Mouse (Mus musculus) heart, postnatal 25 days (tissue): ENCODE results near the gene Rgl3. TPM values are rescaled to one million over a fixed set of nuclear protein-coding genes. Genes with fewer than 3 reads are reported as not detected.

Experiments
- DNase-seq: peaks from one replicate; pipeline ENCODE4 v3.0.0; 2022; ENCODE audit warnings: low spot score
- intact Hi-C: fragments of 180-260 bp; cut with DNase I; formaldehyde crosslinking; loops from one replicate; pipeline ENCODE4 v1.15.1; 2025
- total RNA-seq, 2 experiments: library from RNA; stranded (reverse); gene quantifications; 2 replicates each; pipeline ENCODE4 v1.2.3; 2021

Rgl3 gene
- total RNA-seq, 2 experiments from 2014 or later, result 2.0 to 3.2 TPM

GRCm38 (mm10) chr9:21987592-21988342, 1.5 kb downstream of the Rgl3 start:
- no peak for DNase-seq
- intact Hi-C loops, result no loop called here

- intact Hi-C loops, result no loop called here
- no peak for DNase-seq
Measured at GRCm38 (mm10) chr9:21983911-21984310, 5.3 kb downstream of the Rgl3 start.

DNA sequence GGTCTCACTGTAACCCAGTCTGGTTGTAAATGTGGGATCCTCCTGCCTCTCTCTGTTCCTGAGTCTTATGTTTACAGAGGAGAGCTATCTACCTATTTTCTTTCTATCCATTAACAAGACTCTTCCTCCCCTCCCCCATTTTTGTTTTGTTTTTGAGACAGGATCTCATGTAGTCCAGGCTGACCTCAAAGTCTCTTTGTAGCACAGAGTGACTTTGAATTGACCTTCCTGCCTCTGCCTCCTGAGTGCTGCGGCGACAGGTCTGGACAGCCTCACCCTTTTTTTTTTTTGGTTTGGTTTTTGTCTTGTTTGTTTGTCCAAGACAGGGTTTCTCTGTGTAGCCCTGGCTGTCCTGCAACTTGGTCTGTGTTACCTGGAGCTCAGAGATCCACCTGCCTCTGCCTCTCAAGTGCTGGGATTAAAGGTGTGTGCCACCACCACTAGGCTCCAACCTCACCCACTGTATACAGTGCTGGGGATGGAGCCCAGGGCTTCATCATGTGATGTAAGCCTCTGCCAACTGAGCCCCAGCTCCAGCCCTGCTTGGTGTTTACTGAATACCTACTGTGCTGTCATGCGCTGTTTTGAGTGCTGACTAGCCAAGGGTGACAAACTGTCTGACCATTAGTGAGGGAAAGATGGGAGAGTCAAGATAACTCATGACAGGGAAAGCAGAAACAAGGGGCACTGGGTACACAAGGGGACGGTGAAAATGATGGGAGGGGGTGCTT, 10.7 kb downstream of the Rgl3 start:
- intact Hi-C loops, result loop anchor here (5.0 kb wide), 1 partner anchor 164 kb away; no protein-coding TSS in a partner anchor
- no peak for DNase-seq

GRCm38 (mm10) chr9:21977972-21978371, 11.3 kb downstream of the Rgl3 start:
- no peak for DNase-seq
- intact Hi-C loops, result loop anchor here (5.0 kb wide), 1 partner anchor 164 kb away; no protein-coding TSS in a partner anchor

- no peak for DNase-seq
- intact Hi-C loops, result loop anchor here (5.0 kb wide), 1 partner anchor 165 kb away; no protein-coding TSS in a partner anchor
Measured at GRCm38 (mm10) chr9:21977331-21977730, 11.9 kb downstream of the Rgl3 start.

- intact Hi-C loops, result loop anchor here (5.0 kb wide), 1 partner anchor 166 kb away; no protein-coding TSS in a partner anchor
- no peak for DNase-seq
Measured at GRCm38 (mm10) chr9:21976626-21977175, 12.5 kb downstream of the Rgl3 start.

DNA sequence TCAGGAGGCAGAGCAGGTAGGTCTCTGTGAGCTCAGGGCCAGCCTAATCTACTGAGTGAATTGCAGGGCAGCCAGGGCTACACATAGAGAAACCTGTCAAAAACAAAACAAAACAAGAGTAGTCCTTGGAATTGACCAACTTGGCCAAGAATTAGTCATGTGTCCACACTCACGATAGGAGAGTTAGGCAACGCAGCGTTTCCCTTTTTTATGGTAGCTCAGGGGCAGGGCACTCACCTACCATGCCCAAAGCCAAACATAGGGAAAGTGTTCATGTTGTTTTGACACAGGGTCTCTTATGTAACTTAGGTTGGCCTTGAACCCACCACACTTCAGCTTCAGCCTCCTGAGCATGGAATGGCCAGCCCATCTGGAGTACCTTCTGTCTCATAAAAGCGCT, 19.9 kb downstream of the Rgl3 start:
- DNase-seq, result no peak
- intact Hi-C loops, result no loop called here

GRCm38 (mm10) chr9:21968883-21969282, 20.4 kb downstream of the Rgl3 start:
- no peak for DNase-seq
- intact Hi-C loops, result no loop called here

DNA sequence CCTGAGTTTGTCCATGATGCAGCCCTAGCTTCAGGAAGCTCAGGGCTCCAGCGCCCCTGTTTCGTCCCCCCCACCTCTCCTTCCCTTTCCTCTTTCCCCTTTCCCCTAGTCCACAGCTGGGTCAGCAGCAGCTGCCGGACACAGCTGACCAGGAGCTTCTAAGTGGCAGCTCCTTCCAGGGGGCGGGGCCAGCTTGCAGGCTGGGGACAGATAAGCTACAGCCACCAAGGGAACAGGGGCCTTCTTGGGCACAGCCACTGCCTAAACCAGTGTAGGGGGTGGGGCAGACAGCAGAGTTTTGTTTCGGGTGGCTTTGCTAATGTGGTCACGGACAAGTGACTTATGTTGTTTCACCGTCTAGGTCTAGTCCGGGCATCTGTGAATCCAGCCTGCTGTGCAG, 25.8 kb downstream of the Rgl3 start, which contains the start of gene Epor:
Gene Epor (minus strand): TSS at position 90 of the 400 bp plus-strand sequence.
- intact Hi-C loops, result no loop called here
- peak; percentile 53 for DNase-seq

DNA sequence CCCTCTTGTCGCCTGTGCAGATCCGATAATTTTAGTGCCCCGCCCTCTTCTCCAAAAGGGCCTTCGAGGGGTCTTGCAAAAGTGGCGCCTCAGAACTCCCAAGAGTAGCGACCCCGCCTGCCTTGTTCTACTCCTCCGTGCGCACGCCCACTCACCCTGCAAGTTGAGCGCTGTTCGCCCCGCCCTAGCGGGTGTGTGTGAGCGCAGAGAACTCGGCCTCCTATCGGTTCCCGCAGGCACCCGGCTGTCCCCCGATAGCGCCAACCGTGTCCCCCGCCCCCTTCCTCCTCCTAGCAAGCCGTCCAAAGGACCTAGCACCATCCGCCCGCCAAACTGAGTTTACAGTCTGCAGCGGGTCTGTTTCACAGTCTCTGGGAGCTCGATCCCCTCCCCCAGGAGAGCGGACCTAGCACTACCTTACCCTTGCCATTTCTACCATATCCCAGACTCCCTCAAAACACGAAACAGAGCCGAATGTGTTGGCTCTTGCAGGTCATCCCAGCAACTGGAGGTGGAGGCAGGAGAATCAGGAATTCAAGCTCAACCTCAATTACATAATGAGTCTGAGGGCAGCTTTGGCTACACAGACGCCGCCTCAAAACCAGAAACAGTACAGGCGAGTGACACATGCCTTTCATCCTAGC, 26.7 kb downstream of the Rgl3 start:
- intact Hi-C loops, result no loop called here
- DNase-seq, result peak; percentile 52

GRCm38 (mm10) chr9:21962010-21962409, 27.2 kb downstream of the Rgl3 start:
- intact Hi-C loops, result no loop called here
- no peak for DNase-seq

- intact Hi-C loops, result no loop called here
- no peak for DNase-seq
Measured at GRCm38 (mm10) chr9:21961366-21961980, 27.8 kb downstream of the Rgl3 start.

DNA sequence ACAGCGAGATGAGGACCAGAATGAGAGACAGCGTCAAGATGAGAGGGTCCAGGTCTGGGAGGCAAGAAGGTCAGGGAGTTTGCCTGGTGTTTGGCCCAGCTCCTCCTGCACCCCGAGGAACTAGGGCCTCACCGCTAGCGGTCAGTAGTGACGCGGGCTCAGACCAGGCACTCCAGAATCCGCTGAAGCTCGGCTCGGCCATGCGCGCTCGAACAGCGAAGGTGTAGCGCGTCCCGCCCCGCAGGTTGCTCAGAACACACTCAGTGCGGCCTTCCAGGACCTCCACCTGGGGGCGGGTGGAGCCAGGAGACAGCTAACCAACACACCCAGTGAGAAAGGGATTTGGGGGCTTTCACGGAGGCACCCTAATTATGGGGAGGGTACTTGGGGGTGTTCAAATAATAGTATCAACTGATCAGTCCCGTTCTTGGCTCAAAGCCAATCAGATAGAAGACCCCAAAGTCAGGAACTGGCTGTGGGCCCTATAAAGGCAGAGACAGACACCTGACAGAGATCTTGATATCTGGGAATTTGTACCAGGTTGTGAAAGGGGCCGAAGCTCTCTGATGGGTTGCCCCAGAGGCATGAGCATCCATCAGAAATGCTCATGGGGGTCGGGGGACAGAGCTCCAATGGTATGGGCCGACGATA, 28.6 kb downstream of the Rgl3 start:
- intact Hi-C loops, result no loop called here
- DNase-seq, result no peak

- intact Hi-C loops, result no loop called here
- no peak for DNase-seq
Measured at GRCm38 (mm10) chr9:21960135-21960534, 29.1 kb downstream of the Rgl3 start.

- DNase-seq, result no peak
- intact Hi-C loops, result no loop called here
Measured at GRCm38 (mm10) chr9:21959244-21959643, 30.0 kb downstream of the Rgl3 start.

DNA sequence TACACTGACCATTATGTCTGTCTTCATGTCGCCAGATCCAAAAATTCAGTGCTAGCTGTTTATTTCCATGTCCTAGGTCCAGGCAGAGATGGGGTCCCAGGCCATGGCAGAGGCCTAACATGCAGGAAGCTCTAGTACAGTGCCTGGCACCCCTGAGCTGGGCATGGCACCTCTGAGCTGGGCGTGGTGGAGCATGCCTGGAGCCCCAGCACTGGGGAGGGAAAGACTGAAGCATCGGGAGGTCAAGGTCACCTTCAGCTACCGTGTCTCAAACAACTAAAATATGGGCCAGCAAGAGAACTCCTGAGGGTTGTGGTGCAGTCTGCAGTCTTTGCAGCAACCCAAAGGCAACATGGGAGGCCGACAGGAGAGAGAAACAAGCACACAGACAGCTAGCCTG, 30.9 kb downstream of the Rgl3 start:
- no peak for DNase-seq
- intact Hi-C loops, result no loop called here

DNA sequence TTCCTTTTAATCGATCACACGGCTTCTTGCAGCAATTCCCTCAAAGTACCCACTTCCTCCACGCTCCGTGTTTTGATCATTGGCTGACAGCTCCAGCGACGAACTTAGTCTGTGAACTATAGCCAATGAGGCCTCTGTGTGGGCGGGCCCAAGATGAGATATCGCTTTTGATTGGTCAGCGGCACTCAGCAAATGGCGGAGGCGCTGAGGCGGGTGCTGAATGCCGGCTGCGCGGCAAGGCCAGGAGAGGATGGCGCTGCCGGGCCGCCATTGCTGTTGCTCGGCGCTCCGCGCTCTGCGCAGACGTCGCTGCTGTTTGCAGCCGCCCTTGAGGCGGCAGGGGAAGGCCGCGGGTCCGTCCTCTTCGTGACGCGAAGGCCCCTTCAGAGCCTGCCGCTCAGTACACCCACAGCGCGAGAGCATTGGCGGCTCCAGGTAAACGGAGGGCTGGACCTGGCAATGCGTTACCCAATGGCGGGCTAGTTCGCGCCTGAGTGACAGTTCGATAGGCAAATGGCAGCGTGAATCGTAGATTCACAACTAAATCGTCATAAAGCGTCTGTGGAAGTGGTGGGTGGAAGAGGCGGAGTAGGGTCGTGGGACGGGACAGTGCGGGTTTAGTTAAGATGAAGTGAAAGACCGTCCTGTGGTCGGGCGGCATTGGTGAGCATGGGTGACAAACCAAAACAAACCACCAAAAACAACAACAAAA, 33.5 kb downstream of the Rgl3 start, which contains the start of gene Swsap1:
Gene Swsap1 (plus strand): TSS at position 186 of the 712 bp plus-strand sequence.
- DNase-seq, result peak; percentile 97

GRCm38 (mm10) chr9:21955225-21955569, 34.0 kb downstream of the Rgl3 start:
- DNase-seq, result no peak
- intact Hi-C loops, result no loop called here

More for the DNA sequence above, 33.5 kb downstream of the Rgl3 start, which contains the start of gene Swsap1:
- intact Hi-C loops, result loop anchor here (2.0 kb wide), 1 partner anchor 47 kb away; the partner anchor contains the start of genes Ccdc151 and Prkcsh

- intact Hi-C loops, result no loop called here
- no peak for DNase-seq
Measured at GRCm38 (mm10) chr9:21954635-21955034, 34.6 kb downstream of the Rgl3 start.
